Mouse (Mus musculus): ENCODE measurements at regions not wholly inside any gene's neighbourhood (a gene's known extent, or its start where the extent isn't known, plus 50 kb on each side); places are given as distances from the start of the nearest gene placed in this dataset.

DNA sequence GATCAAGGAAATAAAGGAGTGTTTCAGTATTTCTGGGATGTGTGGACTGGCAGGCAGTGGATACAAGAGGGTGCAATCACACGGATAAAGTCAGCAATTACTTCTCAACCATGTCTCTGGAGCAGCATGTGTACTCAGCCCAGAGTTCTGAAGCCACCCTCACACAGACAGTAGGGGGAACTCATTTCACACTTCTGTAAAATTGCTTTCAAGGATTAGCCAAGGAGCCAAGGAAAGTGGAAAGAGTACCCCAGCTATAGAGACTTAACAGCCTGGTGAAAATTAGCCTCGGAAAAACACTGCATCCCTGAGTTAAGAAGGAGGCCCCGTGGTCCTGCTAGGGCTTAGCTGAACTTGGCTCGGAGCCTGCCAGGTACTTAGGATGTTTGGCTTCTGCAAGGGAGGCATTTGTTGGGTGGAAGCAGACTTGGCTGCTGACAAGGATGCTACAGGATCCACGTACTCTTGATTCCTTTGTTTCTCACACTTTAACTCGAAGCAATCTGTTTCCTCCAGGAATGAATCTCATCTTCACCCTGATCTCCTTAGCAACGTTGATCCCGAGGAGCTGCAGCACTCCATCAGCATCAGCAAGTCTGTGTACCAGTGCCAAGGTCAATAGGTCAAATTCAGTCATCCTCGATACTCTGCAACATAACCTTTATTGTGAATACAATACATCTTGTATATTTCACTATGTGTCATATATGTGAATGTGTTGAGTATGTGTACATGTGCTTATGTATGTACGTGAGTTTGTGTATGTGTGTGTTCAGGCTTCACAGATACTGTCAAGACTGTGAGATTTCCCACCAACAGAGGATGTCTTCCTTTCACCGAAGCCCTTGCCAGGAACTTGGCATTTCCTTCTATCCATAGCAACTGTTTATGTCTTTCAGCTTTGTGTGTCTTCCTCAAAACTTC, 326.8 kb downstream of the 1700129C05Rik start:
- no peak overlapping the region for H3K4me2 ChIP-seq (ENCODE audit: low read length)
- H3K4me1 ChIP-seq (replicated peaks; ENCODE audit: control insufficient read depth, insufficient read depth, low read length) = no peaks in the 10 kb centered on the region; the same call in 1 of the 2 replicates
- no peaks in the 10 kb centered on the region for H3K27me3 ChIP-seq (replicated peaks; ENCODE audit: control insufficient read depth, insufficient read depth, low read length)
- peak; percentile 72 for ATAC-seq
- no peaks in the 10 kb centered on the region for H3K36me3 ChIP-seq (ENCODE audit: control insufficient read depth, insufficient read depth)
- H3K27ac ChIP-seq (ENCODE audit: low read length) = no peak overlapping the region
- WGBS = 52% methylated on average over 11 of the region's 11 CpGs
- no peak overlapping the region for H3K9ac ChIP-seq (replicated peaks; ENCODE audit: low read depth, low read length)
- no peaks in the 10 kb centered on the region for H3K9me3 ChIP-seq (ENCODE audit: control insufficient read depth, low read length)
- H3K4me3 ChIP-seq (replicated peaks; ENCODE audit: low read length) = no peak overlapping the region

DNA sequence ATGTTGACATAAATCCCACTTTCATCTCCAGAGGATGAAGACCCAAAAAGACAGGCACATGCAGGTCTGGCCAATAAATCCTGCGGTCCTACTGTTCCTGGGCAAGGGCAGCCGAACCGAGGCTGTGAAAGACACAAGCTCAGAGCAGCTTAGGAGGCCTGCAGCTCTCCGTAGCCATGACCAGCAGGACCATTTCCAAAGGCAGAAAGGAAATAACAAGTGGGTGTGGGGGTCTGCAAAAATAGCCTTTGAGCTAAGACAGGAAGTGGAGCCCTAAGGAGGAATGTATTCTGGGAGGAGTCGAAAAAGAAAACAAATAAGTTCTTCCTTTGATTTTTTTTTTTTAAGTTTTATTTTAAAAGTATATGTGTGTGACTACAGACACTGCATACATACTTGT, 330.1 kb downstream of the 1700129C05Rik start:
- ATAC-seq = no peak
- Histone ChIP-seq H3K9me3 (ENCODE audit: control insufficient read depth, low read length) (no peaks in the 10 kb centered on the region), H3K9ac (replicated peaks; ENCODE audit: low read depth, low read length) (no peak overlapping the region), H3K27me3 (replicated peaks; ENCODE audit: control insufficient read depth, insufficient read depth, low read length) (no peaks in the 10 kb centered on the region), H3K36me3 (ENCODE audit: control insufficient read depth, insufficient read depth) (no peaks in the 10 kb centered on the region), H3K4me3 (replicated peaks; ENCODE audit: low read length) (no peak overlapping the region), H3K4me2 (ENCODE audit: low read length) (no peak overlapping the region), H3K27ac (ENCODE audit: low read length) (no peak overlapping the region), H3K4me1 (replicated peaks; ENCODE audit: control insufficient read depth, insufficient read depth, low read length) (no peaks in the 10 kb centered on the region; the same call in 1 of the 2 replicates)
- whole genome bisulfite sequencing = 82% methylated on average over 5 of the region's 5 CpGs

DNA sequence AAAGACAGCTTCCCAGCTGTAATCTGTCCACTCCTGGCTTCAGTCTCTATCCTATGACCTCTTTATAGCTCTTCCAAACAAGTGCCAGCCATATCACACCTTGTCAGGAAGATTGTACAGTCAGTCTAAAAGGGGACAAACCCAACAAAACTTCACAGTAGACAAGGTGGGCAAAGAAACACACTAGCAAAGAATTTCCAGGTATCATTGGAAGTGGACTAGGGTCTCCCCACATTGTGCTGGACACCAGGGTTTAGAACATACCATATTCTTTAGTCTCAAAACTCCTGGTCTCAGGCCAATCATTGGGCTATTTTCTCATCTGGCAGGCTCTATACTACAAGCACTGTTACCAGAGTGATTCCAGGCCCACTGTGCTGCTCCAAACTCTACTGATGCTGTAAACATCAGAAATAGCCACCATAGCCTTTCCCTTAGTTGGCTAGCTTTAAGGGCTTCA, 341.3 kb downstream of the 1700129C05Rik start:
- ATAC-seq = no peak
- H3K9ac ChIP-seq (replicated peaks; ENCODE audit: low read depth, low read length) = no peak overlapping the region
- H3K4me2 ChIP-seq (ENCODE audit: low read length) = no peak overlapping the region
- H3K27ac ChIP-seq (ENCODE audit: low read length) = no peak overlapping the region
- H3K4me1 ChIP-seq (replicated peaks; ENCODE audit: control insufficient read depth, insufficient read depth, low read length) = no peaks in the 10 kb centered on the region
- H3K36me3 ChIP-seq (ENCODE audit: control insufficient read depth, insufficient read depth) = no peaks in the 10 kb centered on the region
- no peak overlapping the region for H3K4me3 ChIP-seq (replicated peaks; ENCODE audit: low read length)
- no peaks in the 10 kb centered on the region for H3K27me3 ChIP-seq (replicated peaks; ENCODE audit: control insufficient read depth, insufficient read depth, low read length)
- no peaks in the 10 kb centered on the region for H3K9me3 ChIP-seq (ENCODE audit: control insufficient read depth, low read length)

DNA sequence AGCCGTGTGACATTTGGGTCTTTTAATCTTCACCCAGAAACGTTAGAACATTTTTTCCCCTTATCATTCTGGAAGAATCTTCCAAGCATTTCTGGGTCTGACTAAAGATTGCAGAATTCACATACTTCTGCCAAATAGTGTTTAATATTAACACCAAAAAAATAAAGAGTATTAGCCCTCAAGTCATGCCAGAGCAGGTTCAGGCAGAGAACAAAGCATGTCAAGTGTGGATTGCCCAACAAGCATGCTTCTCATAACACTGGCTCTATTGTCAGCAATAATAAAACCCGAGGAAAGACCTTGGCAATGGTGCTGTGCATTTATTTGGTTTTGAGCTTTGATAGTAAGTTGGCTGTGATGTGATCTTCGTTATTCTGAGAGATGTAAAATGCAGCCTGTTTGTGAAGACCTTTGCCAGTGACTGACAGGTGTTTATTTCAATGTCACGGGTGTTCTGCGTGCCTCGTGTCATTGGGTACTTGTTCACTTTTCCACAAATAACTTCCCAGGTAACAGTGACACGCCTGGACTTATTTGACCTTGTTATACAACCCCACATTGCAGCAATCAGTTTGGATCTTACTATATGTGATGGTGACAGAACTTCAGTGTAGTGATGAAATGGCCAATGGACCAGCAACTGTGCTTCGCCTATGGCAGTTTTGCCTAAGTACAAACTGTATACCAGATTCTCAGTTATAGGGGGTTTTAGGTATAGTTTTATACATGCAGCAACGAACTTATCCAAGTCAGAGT, 354.3 kb downstream of the 1700129C05Rik start:
- Histone ChIP-seq H3K9ac (replicated peaks; ENCODE audit: low read depth, low read length) (no peak overlapping the region), H3K36me3 (ENCODE audit: control insufficient read depth, insufficient read depth) (no peaks in the 10 kb centered on the region), H3K4me3 (replicated peaks; ENCODE audit: low read length) (no peak overlapping the region), H3K27ac (ENCODE audit: low read length) (no peak overlapping the region), H3K27me3 (replicated peaks; ENCODE audit: control insufficient read depth, insufficient read depth, low read length) (no peaks in the 10 kb centered on the region), H3K4me2 (ENCODE audit: low read length) (no peak overlapping the region), H3K9me3 (ENCODE audit: control insufficient read depth, low read length) (no peaks in the 10 kb centered on the region), H3K4me1 (replicated peaks; ENCODE audit: control insufficient read depth, insufficient read depth, low read length) (peaks cover 6% of the 10 kb centered on the region; the same call in 1 of the 2 replicates)
- no peak for ATAC-seq
- WGBS = 68% methylated on average over 10 of the region's 10 CpGs

DNA sequence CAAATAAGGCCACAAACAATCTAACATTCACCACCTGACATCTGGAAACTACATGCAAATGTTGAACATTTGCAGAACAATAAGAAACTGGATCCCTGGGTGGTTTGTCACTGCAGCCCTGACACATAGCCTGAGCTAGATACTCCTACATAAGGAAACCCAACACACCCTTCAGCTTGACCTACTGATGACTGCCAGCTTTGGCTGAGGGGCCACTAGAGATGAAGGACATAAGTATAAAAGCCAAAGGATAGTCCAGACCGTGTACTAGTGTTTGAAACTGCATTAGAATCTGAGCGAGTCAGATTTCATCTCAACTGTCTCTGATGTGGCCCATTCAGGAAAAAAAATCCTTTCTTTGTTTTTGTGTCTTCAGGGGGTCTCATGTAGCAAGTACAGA, 355.1 kb downstream of the 1700129C05Rik start:
- peaks cover 6% of the 10 kb centered on the region; the same call in 1 of the 2 replicates for H3K4me1 ChIP-seq (replicated peaks; ENCODE audit: control insufficient read depth, insufficient read depth, low read length)
- H3K9me3 ChIP-seq (ENCODE audit: control insufficient read depth, low read length) = no peaks in the 10 kb centered on the region
- no peaks in the 10 kb centered on the region for H3K36me3 ChIP-seq (ENCODE audit: control insufficient read depth, insufficient read depth)
- no peak overlapping the region for H3K4me3 ChIP-seq (replicated peaks; ENCODE audit: low read length)
- no peak for ATAC-seq
- no peak overlapping the region for H3K4me2 ChIP-seq (ENCODE audit: low read length)
- 65% methylated on average over 2 of the region's 2 CpGs for WGBS
- H3K27ac ChIP-seq (ENCODE audit: low read length) = no peak overlapping the region
- H3K27me3 ChIP-seq (replicated peaks; ENCODE audit: control insufficient read depth, insufficient read depth, low read length) = no peaks in the 10 kb centered on the region
- H3K9ac ChIP-seq (replicated peaks; ENCODE audit: low read depth, low read length) = no peak overlapping the region

DNA sequence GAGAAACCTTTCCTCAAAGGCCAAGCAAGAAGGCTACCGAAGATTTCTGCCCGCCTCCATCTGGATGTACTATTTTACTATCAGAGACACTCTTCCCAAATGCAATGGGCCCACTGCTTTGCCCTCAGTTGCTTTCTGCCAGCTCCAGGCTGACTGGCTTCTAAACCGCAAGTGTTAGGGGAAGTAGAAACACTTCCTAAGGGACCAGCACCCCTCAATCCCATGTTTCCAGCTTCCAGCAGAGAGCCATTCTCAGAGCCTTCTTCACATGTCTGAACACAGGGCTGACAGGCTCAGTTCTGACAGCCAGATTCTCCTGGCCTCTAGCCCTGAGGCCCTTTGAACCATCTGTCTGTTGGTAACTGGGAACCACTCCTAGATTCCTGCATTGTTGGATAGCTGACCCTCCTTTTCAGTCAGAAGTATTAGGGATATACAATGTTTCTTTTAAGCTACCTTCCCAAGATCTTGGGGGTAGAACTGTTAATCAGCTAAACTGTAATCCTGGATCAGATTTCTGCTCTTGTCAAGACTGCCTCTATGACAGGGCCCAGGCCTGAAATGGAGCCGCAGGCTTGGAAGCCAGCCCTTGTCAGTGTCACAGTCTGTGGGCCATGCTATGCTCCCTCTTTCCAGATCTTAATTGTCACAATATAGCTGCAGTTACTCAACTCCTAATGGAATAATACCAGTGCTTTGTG, 355.8 kb downstream of the 1700129C05Rik start:
- Histone ChIP-seq H3K27ac (ENCODE audit: low read length) (no peak overlapping the region), H3K4me2 (ENCODE audit: low read length) (no peak overlapping the region), H3K4me3 (replicated peaks; ENCODE audit: low read length) (no peak overlapping the region), H3K9ac (replicated peaks; ENCODE audit: low read depth, low read length) (no peak overlapping the region), H3K27me3 (replicated peaks; ENCODE audit: control insufficient read depth, insufficient read depth, low read length) (no peaks in the 10 kb centered on the region), H3K36me3 (ENCODE audit: control insufficient read depth, insufficient read depth) (no peaks in the 10 kb centered on the region), H3K4me1 (replicated peaks; ENCODE audit: control insufficient read depth, insufficient read depth, low read length) (peaks cover 6% of the 10 kb centered on the region; the same call in 1 of the 2 replicates), H3K9me3 (ENCODE audit: control insufficient read depth, low read length) (no peaks in the 10 kb centered on the region)
- 78% methylated on average over 4 of the region's 4 CpGs for WGBS
- peak; percentile 77 for ATAC-seq

DNA sequence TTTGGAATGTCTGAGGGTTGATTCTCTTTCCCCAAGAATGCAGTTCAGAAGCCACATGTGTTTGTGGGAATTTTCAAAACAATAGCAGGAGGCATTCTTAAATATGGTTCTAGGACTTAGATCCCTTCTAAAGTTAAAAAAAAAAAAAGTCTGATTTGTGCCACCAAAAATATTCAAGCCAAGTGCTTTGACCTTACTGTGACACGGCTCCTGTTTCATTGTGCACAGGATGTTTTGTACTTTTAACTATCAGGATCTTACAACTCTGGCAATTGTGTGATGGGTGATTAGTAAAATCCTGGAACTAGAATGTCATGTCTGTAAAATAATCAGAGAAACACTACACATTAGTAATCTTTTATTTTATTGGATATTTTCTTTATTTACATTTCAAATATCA, 359.5 kb downstream of the 1700129C05Rik start:
- no peak overlapping the region for H3K9ac ChIP-seq (replicated peaks; ENCODE audit: low read depth, low read length)
- ATAC-seq = no peak

DNA sequence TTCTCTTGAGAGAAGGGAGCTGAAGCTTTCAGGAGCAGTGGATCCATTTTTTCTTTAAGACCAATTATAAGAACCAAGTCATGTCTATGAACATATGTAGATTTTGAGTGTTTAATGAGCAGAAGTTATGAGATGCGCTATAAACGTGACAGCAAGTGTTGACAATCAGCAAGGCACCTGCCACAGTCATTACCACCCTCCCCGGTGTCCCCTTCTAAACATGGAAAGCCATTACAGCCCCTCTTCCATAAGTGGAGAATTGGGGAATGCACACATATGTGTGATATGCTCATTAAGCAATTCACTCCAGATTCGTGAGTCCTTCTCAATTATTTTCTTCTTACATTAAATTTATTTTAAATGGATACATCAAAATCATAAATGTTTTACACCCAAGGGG, 362.4 kb downstream of the 1700129C05Rik start:
- H3K27ac ChIP-seq (ENCODE audit: low read length) = no peak overlapping the region
- H3K4me3 ChIP-seq (replicated peaks; ENCODE audit: low read length) = no peak overlapping the region
- no peaks in the 10 kb centered on the region for H3K4me1 ChIP-seq (replicated peaks; ENCODE audit: control insufficient read depth, insufficient read depth, low read length)
- no peak overlapping the region for H3K4me2 ChIP-seq (ENCODE audit: low read length)
- no peaks in the 10 kb centered on the region for H3K27me3 ChIP-seq (replicated peaks; ENCODE audit: control insufficient read depth, insufficient read depth, low read length)
- ATAC-seq = no peak
- no peaks in the 10 kb centered on the region for H3K36me3 ChIP-seq (ENCODE audit: control insufficient read depth, insufficient read depth)
- WGBS = 62% methylated on average over 4 of the region's 4 CpGs
- no peaks in the 10 kb centered on the region for H3K9me3 ChIP-seq (ENCODE audit: control insufficient read depth, low read length)
- no peak overlapping the region for H3K9ac ChIP-seq (replicated peaks; ENCODE audit: low read depth, low read length)

More for the DNA sequence above, 359.5 kb downstream of the 1700129C05Rik start:
- no peak overlapping the region for H3K4me3 ChIP-seq (replicated peaks; ENCODE audit: low read length)
- H3K9me3 ChIP-seq (ENCODE audit: control insufficient read depth, low read length) = no peaks in the 10 kb centered on the region
- no peaks in the 10 kb centered on the region for H3K36me3 ChIP-seq (ENCODE audit: control insufficient read depth, insufficient read depth)
- WGBS = 68% methylated on average over 1 of the region's 1 CpGs
- H3K27ac ChIP-seq (ENCODE audit: low read length) = no peak overlapping the region
- H3K4me2 ChIP-seq (ENCODE audit: low read length) = no peak overlapping the region
- peaks cover 6% of the 10 kb centered on the region; the same call in 1 of the 2 replicates for H3K4me1 ChIP-seq (replicated peaks; ENCODE audit: control insufficient read depth, insufficient read depth, low read length)
- no peaks in the 10 kb centered on the region for H3K27me3 ChIP-seq (replicated peaks; ENCODE audit: control insufficient read depth, insufficient read depth, low read length)

DNA sequence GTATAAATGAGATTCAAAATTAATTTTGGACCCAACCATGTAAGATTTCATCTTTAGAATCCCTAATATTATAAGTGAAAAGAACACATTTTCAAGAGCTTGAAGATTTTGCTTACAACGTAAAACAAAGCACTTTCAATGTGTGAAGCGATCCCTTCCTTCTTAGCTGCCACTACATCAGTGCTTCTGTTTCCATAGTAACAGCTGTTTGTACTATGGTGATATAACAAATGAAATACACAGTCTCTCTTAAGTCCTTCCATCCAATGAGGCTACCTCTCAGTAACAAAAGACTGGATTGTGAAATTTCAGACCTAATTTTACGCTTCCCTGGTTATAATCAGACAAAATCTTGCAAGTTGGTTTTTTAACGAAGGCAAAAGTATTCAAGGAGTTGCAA, 364.0 kb downstream of the 1700129C05Rik start:
- H3K9ac ChIP-seq (replicated peaks; ENCODE audit: low read depth, low read length) = no peak overlapping the region
- ATAC-seq = peak; percentile 96
- H3K4me2 ChIP-seq (ENCODE audit: low read length) = no peak overlapping the region
- no peak overlapping the region for H3K4me3 ChIP-seq (replicated peaks; ENCODE audit: low read length)
- no peaks in the 10 kb centered on the region for H3K9me3 ChIP-seq (ENCODE audit: control insufficient read depth, low read length)
- no peak overlapping the region for H3K27ac ChIP-seq (ENCODE audit: low read length)
- WGBS = 16% methylated on average over 4 of the region's 4 CpGs
- H3K27me3 ChIP-seq (replicated peaks; ENCODE audit: control insufficient read depth, insufficient read depth, low read length) = no peaks in the 10 kb centered on the region
- H3K4me1 ChIP-seq (replicated peaks; ENCODE audit: control insufficient read depth, insufficient read depth, low read length) = no peaks in the 10 kb centered on the region
- no peaks in the 10 kb centered on the region for H3K36me3 ChIP-seq (ENCODE audit: control insufficient read depth, insufficient read depth)
